Mouse (Mus musculus) lung, adult 2 months (tissue): ENCODE results near the gene Enoph1. TPM values are rescaled to one million over a fixed set of nuclear protein-coding genes. Genes with fewer than 3 reads are reported as not detected.

Source experiments
- DNase-seq: peaks from one replicate; pipeline ENCODE4 v3.0.0; 2022
- H3K4me1 ChIP-seq: fragments of 200-500 bp; 2 replicates; pipeline ENCODE4 v1.6.1; 2011; ENCODE audit warnings: low read length; ENCODE audit not compliant: control insufficient read depth, insufficient read depth
- H3K4me3 ChIP-seq: fragments of 200-500 bp; replicated peaks from 2 replicates; pipeline ENCODE3; 2011; ENCODE audit warnings: low read depth, mild to moderate bottlenecking, control low read depth, low read length; ENCODE audit errors: extremely low read depth
- CTCF ChIP-seq: fragments of 200-500 bp; IDR thresholded peaks from 2 replicates; pipeline ENCODE4 v1.5.1; 2011; ENCODE audit warnings: mild to moderate bottlenecking, low read length, control low read depth; ENCODE audit not compliant: insufficient read depth
- POLR2A ChIP-seq: fragments of 200-500 bp; IDR thresholded peaks from 2 replicates; pipeline ENCODE4 v1.6.1; 2011; ENCODE audit warnings: low read depth, mild to moderate bottlenecking, control low read depth, low read length, borderline replicate concordance; ENCODE audit errors: extremely low read depth
- WGBS: fragments of 180-500 bp; shearing (Covaris S2); methylation state at CpG from one replicate; pipeline ENCODE4 v1.1.7; 2018; 5-methylcytosine and 5-hydroxymethylcytosine counted together
- polyA plus RNA-seq: library from polyadenylated mRNA; depleted of rRNA; stranded (reverse); fragments of >200 nt; gene quantifications from 2 replicates; pipeline ENCODE4 v1.2.3, GENCODE M21; 2012; rRNA removed

The Enoph1 gene
- polyA plus RNA-seq, 1 experiment = 33.1 TPM

GRCm38 (mm10) chr5:100090515-100091262, 50.9 kb downstream of the Enoph1 start:
- no peak for TF ChIP-seq POLR2A
- TF ChIP-seq CTCF = no peak
- H3K4me1 ChIP-seq = no peaks in the 10 kb centered on the region
- H3K4me3 ChIP-seq = no peak overlapping the region
- WGBS = 39% methylated on average over 12 of the region's 12 CpGs
- DNase-seq = no peak

GRCm38 (mm10) chr5:100091263-100091594, 51.4 kb downstream of the Enoph1 start:
- 53% methylated on average over 10 of the region's 10 CpGs for WGBS
- DNase-seq = no peak
- Histone ChIP-seq H3K4me1 (no peaks in the 10 kb centered on the region), H3K4me3 (no peak overlapping the region)
- no peak for TF ChIP-seq CTCF
- no peak for TF ChIP-seq POLR2A

- TF ChIP-seq CTCF = no peak
- no peak for TF ChIP-seq POLR2A
- 32% methylated on average over 17 of the region's 17 CpGs for WGBS
- no peak for DNase-seq
- no peak overlapping the region for H3K4me3 ChIP-seq
- H3K4me1 ChIP-seq = no peaks in the 10 kb centered on the region
Observed at GRCm38 (mm10) chr5:100091602-100092001, 51.8 kb downstream of the Enoph1 start.

- Histone ChIP-seq H3K4me1 (no peaks in the 10 kb centered on the region), H3K4me3 (no peak overlapping the region)
- TF ChIP-seq POLR2A = no peak
- TF ChIP-seq CTCF = no peak
- DNase-seq = no peak
- WGBS = 65% methylated on average over 5 of the region's 5 CpGs
Observed at GRCm38 (mm10) chr5:100096955-100097354, 57.2 kb downstream of the Enoph1 start.

GRCm38 (mm10) chr5:100097967-100098366, 58.2 kb downstream of the Enoph1 start:
- Histone ChIP-seq H3K4me3 (no peak overlapping the region), H3K4me1 (no peaks in the 10 kb centered on the region)
- DNase-seq = no peak
- 96% methylated on average over 4 of the region's 4 CpGs for WGBS
- TF ChIP-seq CTCF = no peak
- no peak for TF ChIP-seq POLR2A

- no peaks in the 10 kb centered on the region for H3K4me1 ChIP-seq
- TF ChIP-seq CTCF = no peak
- no peak for TF ChIP-seq POLR2A
- 68% methylated on average over 1 of the region's 1 CpGs for WGBS
- DNase-seq = no peak
- H3K4me3 ChIP-seq = no peak overlapping the region
Observed at GRCm38 (mm10) chr5:100102395-100102794, 62.6 kb downstream of the Enoph1 start.

- no peak overlapping the region for H3K4me3 ChIP-seq
- TF ChIP-seq CTCF (no peak), POLR2A (no peak)
- WGBS = 65% methylated on average over 9 of the region's 9 CpGs
- peak; percentile 5 for DNase-seq
- H3K4me1 ChIP-seq = no peaks in the 10 kb centered on the region
Observed at GRCm38 (mm10) chr5:100108866-100109265, 69.1 kb downstream of the Enoph1 start.

- no peaks in the 10 kb centered on the region for H3K4me1 ChIP-seq
- TF ChIP-seq POLR2A = no peak
- TF ChIP-seq CTCF = no peak
- DNase-seq = no peak
- H3K4me3 ChIP-seq = no peak overlapping the region
- WGBS = 38% methylated on average over 7 of the region's 7 CpGs
Observed at GRCm38 (mm10) chr5:100109543-100110282, 69.9 kb downstream of the Enoph1 start.

- Histone ChIP-seq H3K4me1 (no peaks in the 10 kb centered on the region), H3K4me3 (no peak overlapping the region)
- TF ChIP-seq CTCF = no peak
- no peak for TF ChIP-seq POLR2A
- 62% methylated on average over 3 of the region's 3 CpGs for WGBS
- no peak for DNase-seq
Observed at GRCm38 (mm10) chr5:100110581-100110980, 70.8 kb downstream of the Enoph1 start.

- DNase-seq = no peak
- H3K4me3 ChIP-seq = no peak overlapping the region
- TF ChIP-seq CTCF (no peak), POLR2A (no peak)
- 46% methylated on average over 5 of the region's 5 CpGs for whole genome bisulfite sequencing
- no peaks in the 10 kb centered on the region for H3K4me1 ChIP-seq
Observed at GRCm38 (mm10) chr5:100113403-100113802, 73.6 kb downstream of the Enoph1 start.

Other genes with a start within 250 kb of the Enoph1 start
- gene Vamp9, start 133.7 kb upstream of the Enoph1 start, polyA plus RNA-seq = 0.33 TPM in 1 of 2 replicates, not detected in the other
- 28.5 and 46.0 TPM in 2 replicates for gene Hnrnpd, start 61.0 kb upstream of the Enoph1 start, polyA plus RNA-seq
- gene 4930524J08Rik, start 60.9 kb upstream of the Enoph1 start, polyA plus RNA-seq = 1.1 and 1.7 TPM in 2 replicates
- 54.2 and 74.0 TPM in 2 replicates for gene Hnrnpdl, start 321 bp upstream of the Enoph1 start, polyA plus RNA-seq
- 2.2 and 2.8 TPM in 2 replicates for gene Tmem150c, start 119.8 kb downstream of the Enoph1 start, polyA plus RNA-seq